Mouse (Mus musculus): ENCODE results near the gene Olfr145. TPM values are rescaled to one million over a fixed set of nuclear protein-coding genes. Genes with fewer than 3 reads are reported as not detected.

The Olfr145 gene
- total RNA-seq (2014; fragmentation: Nextera tagmentation) (not detected in 2 replicates), total RNA-seq (2017) (0.06 and 0.16 TPM in 2 replicates), polyA plus RNA-seq (2012) (not detected in 2 replicates)

DNA sequence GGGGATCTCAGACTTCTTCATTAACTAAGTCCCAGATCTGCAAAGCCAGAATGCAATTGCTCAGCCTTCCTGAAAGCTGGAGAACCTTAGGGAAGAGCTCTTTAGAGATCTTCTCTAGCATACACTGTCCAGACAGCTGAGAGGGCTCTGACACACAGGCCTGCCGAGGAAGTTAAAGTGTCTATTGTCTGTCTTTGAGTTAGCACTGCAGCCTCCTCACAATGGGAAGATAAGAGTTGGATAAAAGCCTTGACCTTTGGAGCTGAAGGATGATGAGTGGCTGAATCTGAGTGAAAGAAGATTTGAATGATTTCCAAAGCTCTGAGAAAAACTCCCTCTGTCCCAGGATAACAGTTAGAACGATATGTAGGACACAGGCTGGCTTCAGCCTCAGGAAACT is at the start of gene Olfr145:
Olfr145 (plus strand) TSS at position 64 of the 400 bp plus-strand sequence.
- no peak for TF ChIP-seq GATA2 (IDR thresholded peaks at IDR 0.05; ENCODE audit: borderline replicate concordance, low read depth, low read length)
- no peak for TF ChIP-seq POLR2AphosphoS5 (IDR thresholded peaks at IDR 0.05; ENCODE audit: insufficient replicate concordance, low read depth, low read length)
- no peak for TF ChIP-seq CTCF (IDR thresholded peaks at IDR 0.05; ENCODE audit: low read depth, low read length)
- TF ChIP-seq TAL1 (conservative IDR thresholded peaks at IDR 0.05; ENCODE audit: low read depth, low read length), result no peak
- no peak for TF ChIP-seq GATA1 (IDR thresholded peaks at IDR 0.05; ENCODE audit: borderline replicate concordance, low read length)
- no peaks in the 10 kb centered on the region for H3K9me3 ChIP-seq (replicated peaks)
- H3K4me3 ChIP-seq (ENCODE audit: low read depth, low read length), result no peak within 1 kb of the TSS
- DNase-seq (ENCODE audit: low spot score) (no peak), ATAC-seq (ENCODE audit: extremely low read depth, insufficient number of reproducible peaks, low FRiP score, poor library complexity, severe bottlenecking) (no peak)
- no peaks in the 10 kb centered on the region for H3K27me3 ChIP-seq (ENCODE audit: insufficient read depth, low read length)
- H3K36me3 ChIP-seq (replicated peaks), result no peaks in the 10 kb centered on the region
- no peaks in the 10 kb centered on the region for H3K4me1 ChIP-seq (ENCODE audit: insufficient read depth, low read depth, low read length)

DNA sequence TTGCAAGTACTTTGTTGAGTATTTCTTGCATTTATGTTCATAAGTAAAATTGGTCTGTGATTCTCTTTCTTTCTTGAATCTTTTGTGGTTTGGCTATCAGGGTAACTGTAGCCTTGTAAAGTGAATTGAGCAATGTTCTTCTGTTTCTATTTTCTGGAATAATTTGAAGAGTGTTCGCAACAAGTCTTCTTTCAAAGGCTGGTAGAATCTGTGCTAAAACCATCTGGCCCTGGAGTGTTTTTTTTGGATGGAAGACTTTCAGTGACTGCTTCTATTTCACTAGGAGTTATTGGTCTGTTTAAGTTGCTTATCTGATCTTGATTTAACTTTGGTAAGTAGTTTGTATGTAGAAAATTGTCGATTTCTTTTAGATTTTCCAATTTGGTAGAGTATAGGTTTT is 47.3 kb upstream of the Olfr145 start:
- no peak overlapping the region for H3K4me3 ChIP-seq (ENCODE audit: low read depth, low read length)
- no peak for ATAC-seq (ENCODE audit: extremely low read depth, insufficient number of reproducible peaks, low FRiP score, poor library complexity, severe bottlenecking)
- H3K4me1 ChIP-seq (ENCODE audit: insufficient read depth, low read depth, low read length), result no peaks in the 10 kb centered on the region
- H3K36me3 ChIP-seq (replicated peaks), result no peaks in the 10 kb centered on the region
- no peak for DNase-seq (ENCODE audit: low spot score)
- TF ChIP-seq GATA2 (IDR thresholded peaks at IDR 0.05; ENCODE audit: borderline replicate concordance, low read depth, low read length) (no peak), GATA1 (IDR thresholded peaks at IDR 0.05; ENCODE audit: borderline replicate concordance, low read length) (no peak), CTCF (IDR thresholded peaks at IDR 0.05; ENCODE audit: low read depth, low read length) (no peak), POLR2AphosphoS5 (IDR thresholded peaks at IDR 0.05; ENCODE audit: insufficient replicate concordance, low read depth, low read length) (no peak), TAL1 (conservative IDR thresholded peaks at IDR 0.05; ENCODE audit: low read depth, low read length) (no peak)
- H3K9me3 ChIP-seq (replicated peaks), result no peaks in the 10 kb centered on the region
- H3K27me3 ChIP-seq (ENCODE audit: insufficient read depth, low read length), result no peaks in the 10 kb centered on the region

DNA sequence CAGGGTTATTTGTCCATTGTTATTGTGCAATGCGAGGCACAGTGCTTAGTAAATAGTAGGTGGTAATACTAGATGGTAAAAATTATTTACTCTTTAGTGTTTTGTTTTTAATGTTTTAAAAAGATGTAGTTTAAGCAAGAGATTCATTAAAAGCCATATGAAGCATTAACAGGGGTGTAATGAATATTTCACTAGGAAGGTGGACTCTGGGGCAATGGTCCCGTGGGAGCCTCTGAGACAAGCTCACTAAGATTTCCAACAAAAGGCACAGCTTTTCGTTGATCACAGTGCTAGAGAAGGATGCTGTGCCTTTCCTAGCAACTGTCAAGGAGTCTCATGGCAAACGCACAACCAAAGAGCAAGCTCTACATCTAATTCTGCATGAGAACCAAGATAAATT is 42.6 kb upstream of the Olfr145 start, which contains the start of gene Olfr877:
Olfr877 (plus strand) TSS at position 301 of the 400 bp plus-strand sequence.
- no peaks in the 10 kb centered on the region for H3K27me3 ChIP-seq (ENCODE audit: insufficient read depth, low read length)
- ATAC-seq (ENCODE audit: extremely low read depth, insufficient number of reproducible peaks, low FRiP score, poor library complexity, severe bottlenecking) (no peak), DNase-seq (ENCODE audit: low spot score) (no peak)
- no peaks in the 10 kb centered on the region for H3K4me1 ChIP-seq (ENCODE audit: insufficient read depth, low read depth, low read length)
- no peaks in the 10 kb centered on the region for H3K9me3 ChIP-seq (replicated peaks)
- no peaks in the 10 kb centered on the region for H3K36me3 ChIP-seq (replicated peaks)
- TF ChIP-seq CTCF (IDR thresholded peaks at IDR 0.05; ENCODE audit: low read depth, low read length) (no peak), GATA2 (IDR thresholded peaks at IDR 0.05; ENCODE audit: borderline replicate concordance, low read depth, low read length) (no peak), TAL1 (conservative IDR thresholded peaks at IDR 0.05; ENCODE audit: low read depth, low read length) (no peak), POLR2AphosphoS5 (IDR thresholded peaks at IDR 0.05; ENCODE audit: insufficient replicate concordance, low read depth, low read length) (no peak), GATA1 (IDR thresholded peaks at IDR 0.05; ENCODE audit: borderline replicate concordance, low read length) (no peak)
- no peak within 1 kb of the TSS for H3K4me3 ChIP-seq (ENCODE audit: low read depth, low read length)

DNA sequence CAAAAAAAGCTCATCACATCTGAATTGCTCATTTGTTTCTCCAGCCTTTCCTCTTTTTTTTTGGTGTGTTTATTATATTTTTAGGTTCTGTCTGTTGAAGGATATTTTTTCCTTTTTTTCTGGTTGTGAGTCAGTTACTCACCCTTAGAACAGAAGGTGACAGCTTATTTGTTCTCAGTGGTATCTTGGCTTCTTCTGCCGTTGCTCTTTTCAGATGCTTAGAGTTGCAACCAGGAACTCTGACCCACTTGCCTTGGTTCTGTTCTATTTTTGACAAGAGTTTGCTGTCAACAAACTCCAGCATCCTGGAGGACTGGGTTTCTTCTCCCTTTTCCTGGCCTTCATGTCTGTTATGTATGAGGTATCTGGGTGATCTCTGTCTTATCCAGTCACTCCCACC is 33.2 kb upstream of the Olfr145 start:
- no peak for DNase-seq (ENCODE audit: low spot score)
- Histone ChIP-seq H3K27me3 (ENCODE audit: insufficient read depth, low read length) (no peaks in the 10 kb centered on the region), H3K4me1 (ENCODE audit: insufficient read depth, low read depth, low read length) (no peaks in the 10 kb centered on the region), H3K4me3 (ENCODE audit: low read depth, low read length) (no peak overlapping the region), H3K9me3 (replicated peaks) (no peaks in the 10 kb centered on the region), H3K36me3 (replicated peaks) (no peaks in the 10 kb centered on the region)
- TF ChIP-seq GATA2 (IDR thresholded peaks at IDR 0.05; ENCODE audit: borderline replicate concordance, low read depth, low read length), result no peak
- no peak for TF ChIP-seq CTCF (IDR thresholded peaks at IDR 0.05; ENCODE audit: low read depth, low read length)
- TF ChIP-seq GATA1 (IDR thresholded peaks at IDR 0.05; ENCODE audit: borderline replicate concordance, low read length), result no peak
- TF ChIP-seq TAL1 (conservative IDR thresholded peaks at IDR 0.05; ENCODE audit: low read depth, low read length), result no peak
- TF ChIP-seq POLR2AphosphoS5 (IDR thresholded peaks at IDR 0.05; ENCODE audit: insufficient replicate concordance, low read depth, low read length), result no peak
- ATAC-seq (ENCODE audit: extremely low read depth, insufficient number of reproducible peaks, low FRiP score, poor library complexity, severe bottlenecking), result no peak

DNA sequence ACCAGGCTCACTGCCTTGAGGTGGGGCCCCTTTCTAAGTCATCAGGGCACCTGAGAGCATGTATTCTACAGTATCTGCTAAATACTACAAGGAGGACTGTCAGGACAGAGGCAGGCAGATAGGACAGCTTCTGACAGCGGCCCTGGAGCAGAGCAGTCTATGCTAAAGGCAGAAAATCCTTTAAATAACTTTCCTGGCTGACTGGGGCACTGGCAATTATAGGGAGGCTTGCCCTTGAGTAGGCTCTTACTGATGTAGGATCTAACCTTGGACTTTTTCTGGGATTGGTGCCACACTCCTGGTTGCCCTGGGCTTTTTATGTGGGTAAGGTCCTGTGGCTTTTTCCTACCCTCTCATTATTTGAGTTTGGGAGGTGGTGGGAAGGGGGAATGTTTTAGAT is 26.3 kb upstream of the Olfr145 start:
- DNase-seq (ENCODE audit: low spot score) (no peak), ATAC-seq (ENCODE audit: extremely low read depth, insufficient number of reproducible peaks, low FRiP score, poor library complexity, severe bottlenecking) (no peak)
- TF ChIP-seq CTCF (IDR thresholded peaks at IDR 0.05; ENCODE audit: low read depth, low read length), result no peak
- H3K36me3 ChIP-seq (replicated peaks), result no peaks in the 10 kb centered on the region
- H3K27me3 ChIP-seq (ENCODE audit: insufficient read depth, low read length), result no peaks in the 10 kb centered on the region
- no peaks in the 10 kb centered on the region for H3K9me3 ChIP-seq (replicated peaks)
- no peaks in the 10 kb centered on the region for H3K4me1 ChIP-seq (ENCODE audit: insufficient read depth, low read depth, low read length)
- H3K4me3 ChIP-seq (ENCODE audit: low read depth, low read length), result no peak overlapping the region

DNA sequence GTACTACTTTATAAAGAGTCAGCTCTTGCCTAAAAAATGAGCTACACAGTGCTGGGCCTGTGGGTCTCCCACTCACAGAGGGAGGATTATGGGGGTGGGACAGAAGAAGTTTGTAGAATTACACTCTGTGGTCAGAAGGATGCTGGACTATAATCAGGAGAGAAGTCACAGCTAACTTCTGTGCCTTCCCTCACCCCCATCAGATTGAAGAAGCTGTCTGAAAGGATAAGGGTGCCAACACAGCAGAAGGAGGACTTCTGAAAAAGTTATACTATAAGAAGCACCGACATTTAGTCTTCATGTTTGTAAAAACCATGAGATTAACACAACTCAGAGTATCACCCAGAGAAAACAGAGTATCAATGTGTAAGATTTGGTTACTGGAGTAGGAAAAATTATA is 25.4 kb upstream of the Olfr145 start:
- no peak for TF ChIP-seq GATA1 (IDR thresholded peaks at IDR 0.05; ENCODE audit: borderline replicate concordance, low read length)
- TF ChIP-seq TAL1 (conservative IDR thresholded peaks at IDR 0.05; ENCODE audit: low read depth, low read length), result no peak
- no peak for TF ChIP-seq GATA2 (IDR thresholded peaks at IDR 0.05; ENCODE audit: borderline replicate concordance, low read depth, low read length)
- no peak for TF ChIP-seq CTCF (IDR thresholded peaks at IDR 0.05; ENCODE audit: low read depth, low read length)
- no peak for TF ChIP-seq POLR2AphosphoS5 (IDR thresholded peaks at IDR 0.05; ENCODE audit: insufficient replicate concordance, low read depth, low read length)
- H3K36me3 ChIP-seq (replicated peaks), result no peaks in the 10 kb centered on the region
- H3K9me3 ChIP-seq (replicated peaks), result no peaks in the 10 kb centered on the region
- H3K4me3 ChIP-seq (ENCODE audit: low read depth, low read length), result no peak overlapping the region
- H3K27me3 ChIP-seq (ENCODE audit: insufficient read depth, low read length), result no peaks in the 10 kb centered on the region
- no peak for ATAC-seq (ENCODE audit: extremely low read depth, insufficient number of reproducible peaks, low FRiP score, poor library complexity, severe bottlenecking)
- DNase-seq (ENCODE audit: low spot score), result no peak
- H3K4me1 ChIP-seq (ENCODE audit: insufficient read depth, low read depth, low read length), result no peaks in the 10 kb centered on the region

DNA sequence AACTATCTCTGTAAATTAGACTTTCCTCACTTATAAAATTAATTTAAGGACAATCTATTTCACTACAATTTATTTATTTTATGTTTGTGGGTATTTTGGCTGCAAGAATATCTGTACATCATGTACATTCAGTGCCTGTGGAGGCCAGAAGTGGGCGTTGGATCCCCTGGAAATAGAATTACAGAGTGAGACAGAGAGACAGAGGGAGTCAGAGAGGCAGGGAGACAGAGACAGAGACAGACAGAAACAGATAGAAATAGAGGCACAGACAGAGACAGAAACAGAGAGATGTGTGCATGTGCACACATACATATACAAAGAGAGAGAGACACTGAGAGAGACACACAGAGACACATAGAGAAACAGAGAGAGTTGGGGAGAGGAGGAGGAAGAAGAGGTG is 25.0 kb upstream of the Olfr145 start:
- Histone ChIP-seq H3K36me3 (replicated peaks) (no peaks in the 10 kb centered on the region), H3K4me1 (ENCODE audit: insufficient read depth, low read depth, low read length) (no peaks in the 10 kb centered on the region), H3K9me3 (replicated peaks) (no peaks in the 10 kb centered on the region), H3K27me3 (ENCODE audit: insufficient read depth, low read length) (no peaks in the 10 kb centered on the region), H3K4me3 (ENCODE audit: low read depth, low read length) (no peak overlapping the region)
- TF ChIP-seq POLR2AphosphoS5 (IDR thresholded peaks at IDR 0.05; ENCODE audit: insufficient replicate concordance, low read depth, low read length) (no peak), GATA2 (IDR thresholded peaks at IDR 0.05; ENCODE audit: borderline replicate concordance, low read depth, low read length) (no peak), TAL1 (conservative IDR thresholded peaks at IDR 0.05; ENCODE audit: low read depth, low read length) (no peak), GATA1 (IDR thresholded peaks at IDR 0.05; ENCODE audit: borderline replicate concordance, low read length) (no peak), CTCF (IDR thresholded peaks at IDR 0.05; ENCODE audit: low read depth, low read length) (no peak)
- DNase-seq (ENCODE audit: low spot score) (no peak), ATAC-seq (ENCODE audit: extremely low read depth, insufficient number of reproducible peaks, low FRiP score, poor library complexity, severe bottlenecking) (no peak)
